Mouse (Mus musculus) liver, postnatal 0 days (tissue): ENCODE data around the gene Slc35a5. TPM values are rescaled to one million over a fixed set of nuclear protein-coding genes. Genes with fewer than 3 reads are reported as not detected.

Experiments
- ATAC-seq: fragments of 200-750 bp; cut with Nextera tagmentation; 2 replicates; pipeline ENCODE4 v1.8.0; 2017; ENCODE audit warnings: mild to moderate bottlenecking, moderate library complexity
- DNase-seq: peaks from one replicate; pipeline ENCODE4 v3.0.0-alpha.2; 2016
- H3K27ac ChIP-seq: fragments of 300-500 bp; sonication (generic); 2 replicates; pipeline ENCODE4 v1.5.1; 2014; ENCODE audit warnings: antibody characterized with exemption, moderate library complexity, mild to moderate bottlenecking, low read depth
- H3K27me3 ChIP-seq: fragments of 300-500 bp; sonication (generic); 2 replicates; pipeline ENCODE4 v1.6.1; 2014; ENCODE audit warnings: low read length, control low read depth, mixed read lengths; ENCODE audit not compliant: insufficient read depth
- H3K36me3 ChIP-seq: fragments of 300-500 bp; sonication (generic); replicated peaks from 2 replicates; pipeline ENCODE4 v1.6.1; 2014; ENCODE audit warnings: mild to moderate bottlenecking, control low read depth, low read length, moderate library complexity, mixed read lengths; ENCODE audit not compliant: insufficient read depth
- H3K4me1 ChIP-seq: fragments of 300-500 bp; sonication (generic); 2 replicates; pipeline ENCODE4 v1.6.1; 2014; ENCODE audit warnings: antibody characterized with exemption, mild to moderate bottlenecking, control low read depth; ENCODE audit not compliant: insufficient read depth
- H3K4me2 ChIP-seq: fragments of 300-500 bp; sonication (generic); 2 replicates; pipeline ENCODE4 v1.6.1; 2014; ENCODE audit warnings: low read depth, mild to moderate bottlenecking, low read length, moderate library complexity, mixed read lengths
- H3K4me3 ChIP-seq: fragments of 300-500 bp; sonication (generic); 2 replicates; pipeline ENCODE4 v1.5.1; 2014; ENCODE audit warnings: low read depth, low read length
- H3K9ac ChIP-seq: fragments of 300-500 bp; sonication (generic); replicated peaks from 2 replicates; pipeline ENCODE4 v1.6.1; 2014; ENCODE audit warnings: mild to moderate bottlenecking, moderate library complexity
- H3K9me3 ChIP-seq: fragments of 300-500 bp; sonication (generic); 2 replicates; pipeline ENCODE4 v1.6.1; 2016; ENCODE audit warnings: mild to moderate bottlenecking, control low read depth, low read length, mixed read lengths
- CTCF ChIP-seq: sonication (generic); IDR thresholded peaks from 2 replicates; pipeline ENCODE4 v1.5.1; 2016; ENCODE audit warnings: antibody characterized with exemption, low read depth
- EP300 ChIP-seq: IDR thresholded peaks from 2 replicates; pipeline ENCODE4 v1.6.1; 2016; ENCODE audit warnings: antibody characterized with exemption, low read depth, mild to moderate bottlenecking
- WGBS: fragments of 180-500 bp; shearing (Covaris S2); extraction: QIAGEN DNeasy Blood & Tissue Kit; methylation state at CpG from one replicate; pipeline ENCODE4 v1.1.7; 2014; ENCODE audit not compliant: insufficient replicate concordance; 5-methylcytosine and 5-hydroxymethylcytosine counted together
- polyA plus RNA-seq: library from polyadenylated mRNA; unstranded; fragments of >200 nt; fragmentation: Nextera tagmentation; extraction: Ambion mirVana; gene quantifications from 2 replicates; pipeline ENCODE4 v1.2.1, GENCODE M21; 2015

The Slc35a5 gene
- polyA plus RNA-seq = 8.1 and 8.2 TPM in 2 replicates

- Histone ChIP-seq H3K27me3 (no peaks in the 10 kb centered on the region), H3K9me3 (no peaks in the 10 kb centered on the region), H3K4me1 (peaks cover 12% of the 10 kb centered on the region), H3K4me2 (peak within 1 kb of the TSS; percentile 92), H3K36me3 (peaks cover 12% of the 10 kb centered on the region), H3K27ac (peak within 1 kb of the TSS; percentile 97), H3K4me3 (peak within 1 kb of the TSS; percentile 95), H3K9ac (peak within 1 kb of the TSS; percentile 95)
- DNase-seq (peak; percentile 97), ATAC-seq (peak; percentile 94)
- TF ChIP-seq EP300 (no peak), CTCF (no peak)
- WGBS = under 1% methylated on average over 60 of the region's 64 CpGs
These were observed at the start of gene Slc35a5, which contains the start of gene Atg3 for GRCm38 (mm10) chr16:45158522-45159388. Gene Slc35a5 (minus strand): TSS chr16:45158706. Gene Atg3 (plus strand): TSS chr16:45158785.

GRCm38 (mm10) chr16:45204859-45205670, 46.6 kb upstream of the Slc35a5 start:
- H3K9ac ChIP-seq = no peak overlapping the region
- no peaks in the 10 kb centered on the region for H3K4me1 ChIP-seq
- no peak overlapping the region for H3K27ac ChIP-seq
- no peak overlapping the region for H3K4me3 ChIP-seq
- H3K9me3 ChIP-seq = no peaks in the 10 kb centered on the region
- no peak overlapping the region for H3K4me2 ChIP-seq
- H3K27me3 ChIP-seq = no peaks in the 10 kb centered on the region
- no peak for DNase-seq
- WGBS = 47% methylated on average over 12 of the region's 12 CpGs
- no peak for ATAC-seq
- H3K36me3 ChIP-seq = no peaks in the 10 kb centered on the region
- no peak for TF ChIP-seq CTCF
- TF ChIP-seq EP300 = no peak

- Histone ChIP-seq H3K4me2 (no peak overlapping the region), H3K4me3 (no peak overlapping the region), H3K4me1 (no peaks in the 10 kb centered on the region), H3K27me3 (no peaks in the 10 kb centered on the region), H3K9ac (no peak overlapping the region), H3K27ac (no peak overlapping the region), H3K36me3 (no peaks in the 10 kb centered on the region), H3K9me3 (no peaks in the 10 kb centered on the region)
- ATAC-seq = no peak
- 45% methylated on average over 4 of the region's 4 CpGs for WGBS
- no peak for DNase-seq
- no peak for TF ChIP-seq EP300
- no peak for TF ChIP-seq CTCF
These were observed 45.9 kb upstream of the Slc35a5 start for GRCm38 (mm10) chr16:45204438-45204837.

GRCm38 (mm10) chr16:45201395-45201794, 42.9 kb upstream of the Slc35a5 start:
- DNase-seq (no peak), ATAC-seq (no peak)
- WGBS = 80% methylated on average over 2 of the region's 2 CpGs
- Histone ChIP-seq H3K4me2 (no peak overlapping the region), H3K4me1 (no peaks in the 10 kb centered on the region), H3K9ac (no peak overlapping the region), H3K9me3 (no peaks in the 10 kb centered on the region), H3K4me3 (no peak overlapping the region), H3K27me3 (no peaks in the 10 kb centered on the region), H3K36me3 (no peaks in the 10 kb centered on the region), H3K27ac (no peak overlapping the region)
- no peak for TF ChIP-seq EP300
- no peak for TF ChIP-seq CTCF

GRCm38 (mm10) chr16:45196816-45197215, 38.3 kb upstream of the Slc35a5 start:
- H3K9ac ChIP-seq = no peak overlapping the region
- DNase-seq = peak; percentile 61
- H3K27me3 ChIP-seq = no peaks in the 10 kb centered on the region
- WGBS = 34% methylated on average over 6 of the region's 6 CpGs
- no peak for ATAC-seq
- no peak overlapping the region for H3K27ac ChIP-seq
- H3K4me1 ChIP-seq = no peaks in the 10 kb centered on the region
- no peaks in the 10 kb centered on the region for H3K36me3 ChIP-seq
- no peak for TF ChIP-seq EP300
- TF ChIP-seq CTCF = peak; percentile 88
- H3K4me2 ChIP-seq = no peak overlapping the region
- no peak overlapping the region for H3K4me3 ChIP-seq
- no peaks in the 10 kb centered on the region for H3K9me3 ChIP-seq

- H3K27ac ChIP-seq = no peak overlapping the region
- no peaks in the 10 kb centered on the region for H3K27me3 ChIP-seq
- ATAC-seq (no peak), DNase-seq (peak; percentile 76)
- H3K36me3 ChIP-seq = peaks cover 20% of the 10 kb centered on the region
- no peaks in the 10 kb centered on the region for H3K4me1 ChIP-seq
- no peak overlapping the region for H3K9ac ChIP-seq
- no peak overlapping the region for H3K4me3 ChIP-seq
- no peaks in the 10 kb centered on the region for H3K9me3 ChIP-seq
- no peak for TF ChIP-seq EP300
- TF ChIP-seq CTCF = peak; percentile 89
- no peak overlapping the region for H3K4me2 ChIP-seq
- WGBS = 0% methylated on average over 1 of the region's 1 CpGs
These were observed 34.1 kb upstream of the Slc35a5 start for GRCm38 (mm10) chr16:45192613-45193012.
